Mouse (Mus musculus) hindbrain, embryonic 11.5 days (tissue): ENCODE data around the gene Tmem266. TPM values are rescaled to one million over a fixed set of nuclear protein-coding genes. Genes with fewer than 3 reads are reported as not detected.

Experiments used
- ATAC-seq: fragments of 200-750 bp; cut with Nextera tagmentation; 2 replicates; pipeline ENCODE4 v1.8.0; 2017; ENCODE audit warnings: mild to moderate bottlenecking, moderate TSS enrichment, moderate library complexity; ENCODE audit not compliant: low FRiP score
- DNase-seq: peaks from one replicate; pipeline ENCODE4 v3.0.0-alpha.2; 2015; ENCODE audit warnings: low spot score
- H3K27ac ChIP-seq: fragments of 300-500 bp; sonication (generic); 2 replicates; pipeline ENCODE4 v1.5.1; 2014; ENCODE audit warnings: mild to moderate bottlenecking, low read depth, low read length
- H3K27me3 ChIP-seq: fragments of 300-500 bp; sonication (generic); 2 replicates; pipeline ENCODE4 v1.6.1; 2014; ENCODE audit warnings: mild to moderate bottlenecking, low read length, moderate library complexity, mixed read lengths; ENCODE audit not compliant: control insufficient read depth, insufficient read depth
- H3K36me3 ChIP-seq: fragments of 300-500 bp; sonication (generic); 2 replicates; pipeline ENCODE4 v1.6.1; 2014; ENCODE audit warnings: mild to moderate bottlenecking, low read length, moderate library complexity, mixed read lengths; ENCODE audit not compliant: control insufficient read depth, insufficient read depth
- H3K4me1 ChIP-seq: fragments of 300-500 bp; sonication (generic); replicated peaks from 2 replicates; pipeline ENCODE4 v1.6.1; 2014; ENCODE audit warnings: low read length, mixed read lengths; ENCODE audit not compliant: control insufficient read depth, insufficient read depth
- H3K4me2 ChIP-seq: fragments of 300-500 bp; sonication (generic); replicated peaks from 2 replicates; pipeline ENCODE4 v1.6.1; 2014; ENCODE audit warnings: mild to moderate bottlenecking, low read depth, low read length
- H3K4me3 ChIP-seq: fragments of 300-500 bp; sonication (generic); 2 replicates; pipeline ENCODE4 v1.5.1; 2014; ENCODE audit warnings: low read depth, low read length
- H3K9ac ChIP-seq: fragments of 300-500 bp; sonication (generic); 2 replicates; pipeline ENCODE4 v1.6.1; 2014; ENCODE audit warnings: low read depth, low read length
- H3K9me3 ChIP-seq: fragments of 300-500 bp; sonication (generic); 2 replicates; pipeline ENCODE4 v1.6.1; 2016; ENCODE audit warnings: low read length; ENCODE audit not compliant: control insufficient read depth
- WGBS: fragments of 180-500 bp; shearing (Covaris S2); extraction: QIAGEN DNeasy Blood & Tissue Kit; methylation state at CpG from one replicate; pipeline ENCODE4 v1.1.7; 2014; 5-methylcytosine and 5-hydroxymethylcytosine counted together
- polyA plus RNA-seq: library from polyadenylated mRNA; unstranded; fragments of >200 nt; fragmentation: Nextera tagmentation; extraction: Ambion mirVana; gene quantifications from 2 replicates; pipeline ENCODE4 v1.2.1, GENCODE M21; 2014

The Tmem266 gene
- 0.66 and 0.85 TPM in 2 replicates for polyA plus RNA-seq

DNA sequence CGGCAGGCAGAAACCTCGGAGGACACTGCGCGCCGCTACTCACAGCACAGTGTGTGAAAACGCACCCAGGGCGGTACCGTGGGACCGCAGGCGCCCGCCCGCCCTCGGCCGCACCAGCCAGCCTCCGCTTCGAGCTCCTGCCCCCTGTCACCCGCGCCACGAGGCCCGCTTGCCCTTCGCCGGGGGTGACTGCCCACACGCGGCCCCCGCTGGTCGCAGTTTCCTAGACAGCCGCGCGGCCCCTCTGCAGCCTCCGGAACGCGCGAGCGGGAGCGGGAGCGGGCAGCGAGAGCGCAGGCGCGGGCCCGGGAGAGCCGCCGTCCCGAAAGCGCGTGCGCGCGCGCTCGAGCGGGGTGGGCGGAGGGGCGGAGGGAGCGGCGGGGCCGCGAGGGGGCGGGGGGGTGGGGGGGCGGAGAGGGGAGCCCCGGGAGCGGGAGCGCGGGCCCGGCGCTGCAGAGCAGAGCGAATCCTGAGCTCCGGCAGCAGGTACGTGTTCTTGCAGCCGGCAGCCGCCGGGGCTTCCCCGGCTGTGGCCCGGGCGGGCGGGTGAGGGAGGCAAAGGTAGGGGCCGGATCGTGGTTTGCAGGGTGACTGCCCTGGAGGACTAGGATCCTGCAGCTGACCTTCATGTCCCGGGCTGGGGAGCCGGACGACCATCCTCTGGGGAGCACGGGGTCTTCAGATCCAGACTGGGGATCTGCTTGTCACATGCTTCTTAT is at the start of gene Tmem266, which contains the start of gene Nrg4:
Gene Tmem266, plus strand, starts transcription at position 399 of the 719 bp plus-strand sequence.
Gene Nrg4, minus strand, starts transcription at position 330 of the 719 bp plus-strand sequence.
- Histone ChIP-seq H3K9ac (peak within 1 kb of the TSS; percentile 31), H3K27ac (peak within 1 kb of the TSS; percentile 10; the same call in 1 of the 2 replicates), H3K27me3 (peaks cover 7% of the 10 kb centered on the region; the same call in 1 of the 2 replicates), H3K36me3 (no peaks in the 10 kb centered on the region), H3K4me2 (peak within 1 kb of the TSS; percentile 84), H3K4me1 (no peaks in the 10 kb centered on the region), H3K9me3 (no peaks in the 10 kb centered on the region), H3K4me3 (peak within 1 kb of the TSS; percentile 65)
- DNase-seq (peak; percentile 91), ATAC-seq (peak; percentile 88)
- 0% methylated on average over 43 of the region's 82 CpGs for WGBS

DNA sequence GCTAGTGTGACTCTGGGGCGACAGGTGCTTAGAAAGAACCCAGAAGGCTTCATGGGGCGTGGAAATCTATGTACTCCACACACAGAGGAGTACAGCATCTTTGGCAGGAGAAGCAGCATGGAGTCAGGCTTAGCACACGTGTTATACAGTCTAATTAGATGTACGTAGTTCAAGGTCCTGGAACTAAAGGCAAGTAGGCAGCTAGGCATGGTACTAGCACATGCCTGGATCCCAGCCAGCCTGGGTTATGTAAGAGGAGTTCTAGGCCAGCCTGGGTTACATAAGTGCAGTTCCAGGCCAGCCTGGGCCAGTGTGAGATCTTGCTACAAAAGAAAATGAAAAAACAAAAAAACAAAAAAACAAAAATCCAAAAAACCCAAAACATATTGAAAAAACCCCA is 49.2 kb upstream of the Tmem266 start:
- no peak overlapping the region for H3K4me2 ChIP-seq
- no peak for ATAC-seq
- no peak for DNase-seq
- no peak overlapping the region for H3K27ac ChIP-seq
- H3K27me3 ChIP-seq, result no peaks in the 10 kb centered on the region
- WGBS, result 69% methylated on average over 4 of the region's 4 CpGs
- H3K36me3 ChIP-seq, result no peaks in the 10 kb centered on the region
- no peaks in the 10 kb centered on the region for H3K9me3 ChIP-seq
- H3K4me3 ChIP-seq, result no peak overlapping the region
- H3K9ac ChIP-seq, result no peak overlapping the region
- no peaks in the 10 kb centered on the region for H3K4me1 ChIP-seq

DNA sequence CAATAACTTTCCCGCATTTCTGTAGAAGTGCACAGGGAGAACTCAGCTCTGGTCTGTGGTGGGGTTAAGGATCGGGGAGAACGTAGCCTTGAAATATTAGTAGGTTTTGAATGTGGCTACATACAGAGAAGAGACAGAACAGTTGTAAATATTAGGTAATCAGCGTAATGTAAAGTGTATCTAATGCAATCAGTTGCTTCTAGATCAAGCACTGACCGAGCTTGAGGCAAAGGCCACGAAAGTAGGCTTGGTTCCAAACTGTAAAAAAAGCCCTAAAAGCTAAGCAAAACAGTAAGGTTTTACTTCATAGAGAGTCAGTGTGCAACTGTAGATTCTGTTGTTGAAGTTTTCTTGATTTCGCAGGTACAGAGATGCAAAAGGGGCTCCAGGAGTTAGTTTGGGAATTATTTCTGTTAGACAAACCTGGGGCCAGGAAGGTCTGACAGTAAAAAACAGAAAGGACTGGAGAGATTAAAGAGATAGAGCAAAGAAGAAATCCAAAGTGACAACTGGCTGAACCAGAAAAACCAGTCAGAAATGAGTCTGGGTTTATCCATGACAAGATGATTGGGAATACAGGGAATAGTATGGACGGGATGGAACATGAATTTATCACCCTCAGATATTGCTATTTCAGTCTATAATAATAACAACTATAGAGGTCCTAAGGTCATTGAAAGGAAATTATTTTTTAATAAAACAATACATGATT is 47.4 kb upstream of the Tmem266 start:
- Histone ChIP-seq H3K36me3 (no peaks in the 10 kb centered on the region), H3K4me2 (no peak overlapping the region), H3K9me3 (no peaks in the 10 kb centered on the region), H3K4me1 (no peaks in the 10 kb centered on the region), H3K27ac (no peak overlapping the region), H3K4me3 (no peak overlapping the region), H3K27me3 (no peaks in the 10 kb centered on the region), H3K9ac (no peak overlapping the region)
- DNase-seq (no peak), ATAC-seq (no peak)
- 88% methylated on average over 8 of the region's 8 CpGs for WGBS

DNA sequence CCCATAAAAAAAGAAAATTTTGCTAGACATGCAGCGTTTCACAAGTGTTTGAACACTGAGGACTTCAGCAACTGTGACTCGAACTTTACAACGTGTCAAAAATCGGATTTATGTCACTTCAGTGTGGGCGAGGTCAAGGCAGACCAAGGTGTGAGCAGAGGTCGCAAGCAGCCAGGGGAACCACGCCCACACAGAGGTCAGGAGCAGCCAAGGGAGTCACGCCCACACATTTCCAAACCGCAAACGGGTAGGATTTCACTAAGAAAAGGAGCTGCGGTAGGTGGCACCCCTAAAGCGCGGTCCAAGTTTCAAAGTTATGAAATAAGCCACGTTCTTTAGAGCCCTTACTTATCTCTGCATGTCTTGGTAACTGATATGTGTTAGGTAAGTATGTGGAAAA is 43.2 kb upstream of the Tmem266 start:
- no peak overlapping the region for H3K4me3 ChIP-seq
- no peaks in the 10 kb centered on the region for H3K4me1 ChIP-seq
- DNase-seq, result no peak
- H3K9ac ChIP-seq, result no peak overlapping the region
- H3K27me3 ChIP-seq, result no peaks in the 10 kb centered on the region
- ATAC-seq, result no peak
- WGBS, result 12% methylated on average over 14 of the region's 14 CpGs
- H3K36me3 ChIP-seq, result no peaks in the 10 kb centered on the region
- H3K4me2 ChIP-seq, result no peak overlapping the region
- H3K27ac ChIP-seq, result no peak overlapping the region
- no peaks in the 10 kb centered on the region for H3K9me3 ChIP-seq

DNA sequence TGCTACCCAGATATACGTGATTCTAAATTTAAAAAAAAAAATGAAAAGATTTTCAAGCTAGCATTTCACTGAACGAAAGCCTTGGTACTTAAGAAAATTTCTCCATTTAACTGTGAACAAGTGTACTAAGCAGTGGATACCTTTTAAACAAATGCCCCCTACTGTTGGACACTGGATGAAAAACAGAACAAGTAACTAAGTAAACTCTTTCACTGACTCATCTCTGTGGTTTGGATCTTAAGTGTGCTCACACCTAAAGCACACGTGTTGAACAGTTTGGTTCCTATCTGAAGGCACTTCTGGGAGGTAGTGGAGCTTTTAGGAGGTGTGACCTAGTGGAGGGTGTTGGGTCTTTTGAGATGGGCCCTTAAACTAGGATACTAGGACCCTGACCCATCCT is 41.5 kb upstream of the Tmem266 start:
- H3K9ac ChIP-seq, result no peak overlapping the region
- no peak overlapping the region for H3K27ac ChIP-seq
- ATAC-seq (no peak), DNase-seq (no peak)
- H3K4me1 ChIP-seq, result no peaks in the 10 kb centered on the region
- 86% methylated on average over 3 of the region's 3 CpGs for WGBS
- H3K4me3 ChIP-seq, result no peak overlapping the region
- H3K36me3 ChIP-seq, result no peaks in the 10 kb centered on the region
- no peaks in the 10 kb centered on the region for H3K27me3 ChIP-seq
- H3K9me3 ChIP-seq, result no peaks in the 10 kb centered on the region
- H3K4me2 ChIP-seq, result no peak overlapping the region

DNA sequence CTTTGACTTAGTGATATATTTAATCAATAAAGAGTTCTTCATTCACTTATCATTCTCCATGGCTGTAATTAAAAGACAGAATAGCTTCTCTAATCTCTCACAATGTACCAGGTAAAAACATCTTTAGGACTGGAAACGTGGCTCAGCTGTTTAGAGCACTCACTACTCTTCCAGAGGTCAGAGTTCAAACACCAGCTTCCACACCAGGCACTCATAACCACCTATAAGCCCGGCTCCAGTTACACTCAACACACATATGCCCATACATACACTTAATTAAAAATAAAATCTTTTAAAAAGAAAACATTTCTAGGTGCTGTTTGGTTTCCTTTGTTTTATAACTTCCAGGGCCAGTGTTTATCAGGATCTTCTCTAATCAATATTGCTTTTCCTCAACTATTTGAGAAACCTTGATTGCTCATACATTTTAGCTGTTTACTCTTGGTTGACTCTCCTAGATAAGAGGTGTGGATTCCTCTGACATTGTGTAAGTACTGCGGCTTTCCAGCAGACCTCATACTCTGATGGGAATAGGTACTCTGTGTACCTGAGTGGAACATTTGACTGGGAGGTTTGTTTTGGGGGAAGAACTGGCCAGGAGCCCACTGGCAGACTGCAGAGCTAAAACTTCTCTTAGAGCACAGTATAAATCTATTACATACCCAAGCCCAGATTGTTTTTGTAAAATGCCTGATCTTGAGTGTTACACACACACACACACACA is 37.1 kb upstream of the Tmem266 start:
- no peaks in the 10 kb centered on the region for H3K27me3 ChIP-seq
- no peaks in the 10 kb centered on the region for H3K36me3 ChIP-seq
- no peak overlapping the region for H3K4me2 ChIP-seq
- ATAC-seq, result no peak
- no peak overlapping the region for H3K4me3 ChIP-seq
- no peak overlapping the region for H3K27ac ChIP-seq
- DNase-seq, result no peak
- no peaks in the 10 kb centered on the region for H3K4me1 ChIP-seq
- H3K9me3 ChIP-seq, result no peaks in the 10 kb centered on the region
- WGBS, result 65% methylated on average over 3 of the region's 3 CpGs
- no peak overlapping the region for H3K9ac ChIP-seq

DNA sequence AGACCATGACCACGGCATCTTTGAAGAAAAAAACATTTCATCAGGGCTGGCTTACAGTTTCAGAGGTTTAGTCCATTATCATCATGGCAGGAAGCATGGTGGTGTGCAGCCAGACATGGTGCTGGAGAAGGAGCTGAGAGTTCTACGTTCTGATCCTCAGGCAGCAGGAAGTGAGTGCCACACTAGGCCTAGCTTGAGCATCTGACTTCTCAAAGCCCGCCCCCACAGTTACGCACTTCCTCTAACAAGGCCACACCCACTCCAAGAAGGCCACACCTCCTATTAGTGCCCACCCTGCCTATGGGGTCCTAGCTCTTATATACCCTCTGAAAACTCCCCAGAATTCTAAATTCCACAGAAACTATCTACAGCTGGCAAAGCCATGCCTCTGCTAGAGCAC is 34.7 kb upstream of the Tmem266 start:
- H3K9ac ChIP-seq, result no peak overlapping the region
- no peaks in the 10 kb centered on the region for H3K4me1 ChIP-seq
- H3K4me3 ChIP-seq, result no peak overlapping the region
- 90% methylated on average over 4 of the region's 4 CpGs for WGBS
- H3K4me2 ChIP-seq, result no peak overlapping the region
- no peaks in the 10 kb centered on the region for H3K36me3 ChIP-seq
- ATAC-seq (no peak), DNase-seq (no peak)
- H3K27me3 ChIP-seq, result no peaks in the 10 kb centered on the region
- no peaks in the 10 kb centered on the region for H3K9me3 ChIP-seq
- no peak overlapping the region for H3K27ac ChIP-seq

DNA sequence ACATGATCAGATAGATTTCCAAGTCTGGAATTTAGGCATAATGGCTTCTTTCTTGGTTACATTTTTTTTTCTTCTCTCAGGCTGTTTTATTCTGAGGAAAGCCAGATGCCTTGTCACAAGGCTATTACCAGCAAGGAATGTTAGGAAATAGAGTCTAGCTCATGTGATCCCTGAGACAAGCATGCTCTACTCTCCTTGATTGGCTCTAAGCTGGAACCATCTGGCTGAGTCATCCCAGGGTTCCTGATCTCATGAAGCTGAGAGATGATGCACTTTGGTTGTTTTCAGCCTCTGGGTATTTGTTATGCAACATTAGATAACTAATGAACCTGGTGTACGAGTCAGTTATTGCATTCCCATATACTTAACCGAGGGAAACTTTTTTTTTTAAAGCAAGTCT is 30.5 kb upstream of the Tmem266 start:
- no peaks in the 10 kb centered on the region for H3K27me3 ChIP-seq
- no peak overlapping the region for H3K27ac ChIP-seq
- ATAC-seq (no peak), DNase-seq (no peak)
- H3K9ac ChIP-seq, result no peak overlapping the region
- no peaks in the 10 kb centered on the region for H3K36me3 ChIP-seq
- no peaks in the 10 kb centered on the region for H3K9me3 ChIP-seq
- no peak overlapping the region for H3K4me3 ChIP-seq
- no peaks in the 10 kb centered on the region for H3K4me1 ChIP-seq
- WGBS, result 74% methylated on average over 2 of the region's 2 CpGs
- H3K4me2 ChIP-seq, result no peak overlapping the region
